Mouse (Mus musculus): ENCODE data around the gene Mxi1. TPM values are rescaled to one million over a fixed set of nuclear protein-coding genes. Genes with fewer than 3 reads are reported as not detected.

Mxi1 gene
- total RNA-seq, 2 experiments from 2014 or later = 37.0 to 40.7 TPM

- intact Hi-C loops (cut with DNase I) = no loop called here
- no peak for DNase-seq
Measured at GRCm38 (mm10) chr19:53296331-53297254, 13.7 kb upstream of the Mxi1 start.

- intact Hi-C loops (cut with DNase I) = no loop called here
- no peak for DNase-seq
Measured at GRCm38 (mm10) chr19:53299156-53299828, 11.0 kb upstream of the Mxi1 start.

GRCm38 (mm10) chr19:53299829-53300181, 10.5 kb upstream of the Mxi1 start:
- intact Hi-C loops (cut with DNase I) = no loop called here
- DNase-seq = no peak

- intact Hi-C loops (cut with DNase I) = no loop called here
- DNase-seq = no peak
Measured at GRCm38 (mm10) chr19:53303382-53303781, 6.9 kb upstream of the Mxi1 start.

GRCm38 (mm10) chr19:53305621-53306020, 4.7 kb upstream of the Mxi1 start:
- intact Hi-C loops (cut with DNase I) = no loop called here
- no peak for DNase-seq

GRCm38 (mm10) chr19:53306706-53307105, 3.6 kb upstream of the Mxi1 start:
- DNase-seq = no peak
- intact Hi-C loops (cut with DNase I) = no loop called here

GRCm38 (mm10) chr19:53307219-53307618, 3.1 kb upstream of the Mxi1 start:
- DNase-seq = no peak
- intact Hi-C loops (cut with DNase I) = no loop called here

- intact Hi-C loops (cut with DNase I) = loop anchor here (2.0 to 5.0 kb wide), 3 partner anchors 58 to 117 kb away; no protein-coding TSS in a partner anchor
- no peak for DNase-seq
Measured at GRCm38 (mm10) chr19:53309631-53310030, 687 bp upstream of the Mxi1 start.

- intact Hi-C loops (cut with DNase I) = loop anchor here (2.0 to 5.0 kb wide), 3 partner anchors 56 to 119 kb away; no protein-coding TSS in a partner anchor
- DNase-seq = peak; percentile 62 to 65
Measured at GRCm38 (mm10) chr19:53310771-53311523, 629 bp downstream of the Mxi1 start.

GRCm38 (mm10) chr19:53311524-53312335, 1.4 kb downstream of the Mxi1 start:
- intact Hi-C loops (cut with DNase I) = loop anchor here (2.0 to 5.0 kb wide), 4 partner anchors 17 to 119 kb away; no protein-coding TSS in a partner anchor
- peak; percentile 57 to 65 for DNase-seq

- peak; percentile 72 for DNase-seq
- intact Hi-C loops (cut with DNase I) = loop anchor here (2.0 to 5.0 kb wide), 3 partner anchors 16 to 120 kb away; no protein-coding TSS in a partner anchor
Measured at GRCm38 (mm10) chr19:53312336-53312871, 2.1 kb downstream of the Mxi1 start.

- intact Hi-C loops (cut with DNase I) = loop anchor here (2.0 to 5.0 kb wide), 3 partner anchors 16 to 121 kb away; no protein-coding TSS in a partner anchor
Measured at GRCm38 (mm10) chr19:53312951-53313683, 2.8 kb downstream of the Mxi1 start.

GRCm38 (mm10) chr19:53313684-53314443, 3.5 kb downstream of the Mxi1 start:
- intact Hi-C loops (cut with DNase I) = loop anchor here (2.0 to 5.0 kb wide), 3 partner anchors 15 to 122 kb away; no protein-coding TSS in a partner anchor
- peak; percentile 99 to 100 for DNase-seq

More at GRCm38 (mm10) chr19:53312951-53313683, 2.8 kb downstream of the Mxi1 start:
- DNase-seq = peak; percentile 76 to 83

GRCm38 (mm10) chr19:53314530-53315208, 4.4 kb downstream of the Mxi1 start:
- intact Hi-C loops (cut with DNase I) = loop anchor here (5.0 kb wide), 2 partner anchors 53 to 122 kb away; no protein-coding TSS in a partner anchor
- DNase-seq = no peak

GRCm38 (mm10) chr19:53315209-53315654, 4.9 kb downstream of the Mxi1 start:
- DNase-seq = no peak
- intact Hi-C loops (cut with DNase I) = no loop called here

- intact Hi-C loops (cut with DNase I) = no loop called here
- no peak for DNase-seq
Measured at GRCm38 (mm10) chr19:53316105-53316504, 5.8 kb downstream of the Mxi1 start.

GRCm38 (mm10) chr19:53316963-53317362, 6.6 kb downstream of the Mxi1 start:
- DNase-seq = no peak
- intact Hi-C loops (cut with DNase I) = no loop called here

All from heart, postnatal 14 days (tissue).